In the genomic region with DNA sequence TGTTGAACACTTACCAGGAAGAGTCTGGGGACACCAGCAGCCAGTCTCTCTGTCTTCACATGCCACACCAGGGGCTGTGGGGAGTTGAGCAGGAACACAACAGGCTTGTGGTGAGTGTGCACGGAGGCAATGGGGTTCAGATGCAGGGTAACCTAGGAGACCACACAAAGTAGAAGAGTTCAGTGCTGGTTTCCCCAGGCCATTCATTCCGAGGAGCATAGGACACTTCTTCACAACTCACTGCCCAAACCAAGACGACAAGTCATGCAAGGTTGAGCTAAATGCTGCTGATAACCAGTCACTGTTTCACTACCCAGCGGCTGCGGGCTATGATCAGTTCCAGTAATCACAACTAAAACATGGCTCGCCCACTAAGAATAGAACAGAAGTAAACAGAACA, we compare ENCODE assay signal across 13 mouse cellular contexts.
DNase-seq lines count a peak whose midpoint lies in the region; ATAC-seq and TF ChIP-seq lines count a peak whose summit lies in the region.
"Had no signal": no experiment of that assay in that cellular context is flagged by ENCODE, and none has a peak within 500 bp of the region (broad histone marks: within the 10 kb centered on the region; RNA-seq: fewer than 3 reads in every experiment).

No protein-coding gene starts in this region.

- no peak overlapping the region for H3K9ac ChIP-seq in lung, embryonic 14.5 days
- H3K9ac ChIP-seq in liver, embryonic 16.5 days (ENCODE audit: low read depth, low read length) = no peak overlapping the region
- H3K9ac ChIP-seq: forebrain, embryonic 13.5 days; heart, embryonic 13.5 days had no signal

- peaks cover 11% of the 10 kb centered on the region for H3K4me1 ChIP-seq in lung, embryonic 14.5 days (ENCODE audit: insufficient read depth)
- peaks cover 17% of the 10 kb centered on the region for H3K4me1 ChIP-seq in liver, embryonic 16.5 days (ENCODE audit: control insufficient read depth, low read depth, low read length)

- WGBS in lung, embryonic 14.5 days = 47% methylated on average over 6 of the region's 6 CpGs
- WGBS in liver, embryonic 16.5 days (ENCODE audit: insufficient replicate concordance) = 22% methylated on average over 6 of the region's 6 CpGs

- no peaks in the 10 kb centered on the region for H3K27me3 ChIP-seq in lung, embryonic 14.5 days (ENCODE audit: insufficient read depth, low read length)
- no peaks in the 10 kb centered on the region for H3K27me3 ChIP-seq in liver, embryonic 16.5 days (ENCODE audit: control insufficient read depth, insufficient read depth, low read depth, low read length)
- H3K27me3 ChIP-seq: heart, embryonic 13.5 days had no signal

- H3K4me2 ChIP-seq in lung, embryonic 14.5 days = no peak overlapping the region
- H3K4me2 ChIP-seq in liver, embryonic 16.5 days (ENCODE audit: low read depth, low read length) = no peak overlapping the region
- H3K4me2 ChIP-seq: forebrain, embryonic 13.5 days; heart, embryonic 13.5 days had no signal

- H3K27ac ChIP-seq in lung, embryonic 14.5 days (ENCODE audit: low read depth) = peak overlapping the region; percentile 6; the same call in 1 of the 2 replicates
- H3K27ac ChIP-seq in liver, embryonic 16.5 days (ENCODE audit: low read length) = no peak overlapping the region
- H3K27ac ChIP-seq: forebrain, embryonic 13.5 days; heart, embryonic 13.5 days had no signal

- DNase-seq in lung, embryonic 14.5 days = no peak
- no peak for DNase-seq in lung, adult 18-20 months
- peak; percentile 15 to 30 for DNase-seq in CD8-positive naive resting alpha-beta T cell, adult 2 months (ENCODE audit: low read depth in 2 of 2, low spot score in 2 of 2)
- peak; percentile 27 for DNase-seq in c-Kit-positive CD71-positive TER-119-positive erythroid progenitor cells, embryonic 14.5 days (ENCODE audit: low spot score)
- DNase-seq in spleen, postnatal 36 days (ENCODE audit: low spot score in 2 of 2) = no peak
- DNase-seq in adrenal gland, postnatal 25 days = no peak
- DNase-seq: cerebellum, postnatal 36 days; kidney, adult 8-10 months; lung, postnatal 36 days; right cerebral cortex, postnatal 25 days had no signal

- H3K9me3 ChIP-seq in lung, embryonic 14.5 days (ENCODE audit: low read depth, low read length) = no peaks in the 10 kb centered on the region
- no peaks in the 10 kb centered on the region for H3K9me3 ChIP-seq in liver, embryonic 16.5 days (replicated peaks; ENCODE audit: control insufficient read depth, low read length)
- H3K9me3 ChIP-seq: forebrain, embryonic 13.5 days; heart, embryonic 13.5 days had no signal

- no peaks in the 10 kb centered on the region for H3K36me3 ChIP-seq in lung, embryonic 14.5 days (ENCODE audit: insufficient read depth)
- no peaks in the 10 kb centered on the region for H3K36me3 ChIP-seq in liver, embryonic 16.5 days (ENCODE audit: control insufficient read depth, insufficient read depth)

- no peak for TF ChIP-seq CTCF in lung, embryonic 14.5 days (IDR thresholded peaks at IDR 0.05; ENCODE audit: low read depth)

- no peak for ATAC-seq in lung, embryonic 14.5 days (ENCODE audit: insufficient read depth)
- peak; percentile 30; the same call in 1 of the 2 replicates for ATAC-seq in liver, embryonic 16.5 days (ENCODE audit: low read depth)
- ATAC-seq: forebrain, embryonic 13.5 days had no signal

- no peak overlapping the region for H3K4me3 ChIP-seq in lung, embryonic 14.5 days (ENCODE audit: low read depth, low read length)
- no peak overlapping the region for H3K4me3 ChIP-seq in liver, embryonic 16.5 days (ENCODE audit: low read depth, low read length)
- H3K4me3 ChIP-seq: forebrain, embryonic 13.5 days; heart, embryonic 13.5 days had no signal

Comparison
In these comparisons a context has a peak if more than half of its experiments do, and no peak if none do; other contexts are left out.
1. DNase-seq: peak in CD8-positive naive resting alpha-beta T cell, adult 2 months (2 of 2) and c-Kit-positive CD71-positive TER-119-positive erythroid progenitor cells, embryonic 14.5 days (single experiment); none in lung, embryonic 14.5 days (single experiment), lung, adult 18-20 months (0 of 2), spleen, postnatal 36 days (0 of 2) and adrenal gland, postnatal 25 days (single experiment).